Mouse (Mus musculus): ENCODE data around the gene Sco2. TPM values are rescaled to one million over a fixed set of nuclear protein-coding genes. Genes with fewer than 3 reads are reported as not detected.

Sco2 gene
- total RNA-seq, 1 experiment: 46.4 TPM

DNA sequence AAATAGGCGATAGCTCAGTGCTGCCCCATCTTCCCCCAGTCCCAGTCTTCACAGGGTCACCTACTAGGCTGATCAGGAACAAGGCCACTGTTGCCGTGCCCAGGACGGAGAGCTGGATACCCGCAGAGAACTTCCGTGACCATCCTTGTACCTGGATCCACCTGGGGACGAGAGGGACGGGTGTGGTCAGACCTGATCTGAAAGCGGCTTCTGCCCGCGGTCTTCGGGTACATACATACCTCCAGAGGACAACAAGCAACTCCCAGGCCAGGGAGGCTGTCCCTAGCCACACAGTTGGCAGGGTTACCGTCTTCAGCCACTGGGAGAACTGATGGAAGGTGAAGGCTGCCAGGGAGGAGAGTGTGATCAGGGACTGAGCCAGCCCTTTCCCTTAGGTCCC, 20.9 kb downstream of the Sco2 start:
- Histone ChIP-seq H3K27ac (ENCODE audit: insufficient read depth, low read depth, low read length, poor library complexity, severe bottlenecking) (no peak overlapping the region), H3K9ac (ENCODE audit: insufficient read depth, low read depth, low read length, poor library complexity, severe bottlenecking) (no peak overlapping the region), H3K36me3 (ENCODE audit: control insufficient read depth, insufficient read depth, low read length, poor library complexity, severe bottlenecking) (peaks cover 34% of the 10 kb centered on the region), H3K9me3 (ENCODE audit: control insufficient read depth, insufficient read depth, low read depth, low read length) (no peaks in the 10 kb centered on the region), H3K4me1 (ENCODE audit: control insufficient read depth in 2 of 2, insufficient read depth in 2 of 2, low read length in 2 of 2, poor library complexity in 1 of 2) (peaks cover 0 to 27% of the 10 kb centered on the region in 2 experiments; a peak in 2 of 4 replicates), H3K4me3 (ENCODE audit: insufficient read depth in 1 of 2, low read depth in 1 of 2, low read length in 2 of 2, poor library complexity in 1 of 2, severe bottlenecking in 1 of 2) (no peak overlapping the region; a peak in 1 of 4 replicates)
- in situ Hi-C loops (cut with MboI; ENCODE audit: low sequenced_read_pairs in 2 of 2, unreplicated experiment in 2 of 2): no loop called here
- no peak for DNase-seq (ENCODE audit: low read depth, low spot score)
- no peak for TF ChIP-seq ZNF384 (IDR thresholded peaks at IDR 0.05; ENCODE audit: low read depth, low read length)
- no peak for TF ChIP-seq MAFK (IDR thresholded peaks at IDR 0.05; ENCODE audit: insufficient read depth, low read depth, low read length)
- no peak for TF ChIP-seq CHD2 (IDR thresholded peaks at IDR 0.05; ENCODE audit: low read depth, low read length)
- no peak for TF ChIP-seq ZC3H11A (IDR thresholded peaks at IDR 0.05; ENCODE audit: borderline replicate concordance, low read depth, low read length)
- no peak for TF ChIP-seq HCFC1 (IDR thresholded peaks at IDR 0.05; ENCODE audit: borderline replicate concordance, insufficient read depth, low read length)

GRCm38 (mm10) chr15:89352054-89352453, 21.6 kb downstream of the Sco2 start:
- TF ChIP-seq ZC3H11A (IDR thresholded peaks at IDR 0.05; ENCODE audit: borderline replicate concordance, low read depth, low read length): no peak
- H3K9me3 ChIP-seq (ENCODE audit: control insufficient read depth, insufficient read depth, low read depth, low read length): no peaks in the 10 kb centered on the region
- peak overlapping the region in 1 of 2 experiments; percentile 41; a peak in 1 of 4 replicates for H3K4me3 ChIP-seq (ENCODE audit: insufficient read depth in 1 of 2, low read depth in 1 of 2, low read length in 2 of 2, poor library complexity in 1 of 2, severe bottlenecking in 1 of 2)
- peaks cover 0 to 27% of the 10 kb centered on the region in 2 experiments; a peak in 2 of 4 replicates for H3K4me1 ChIP-seq (ENCODE audit: control insufficient read depth in 2 of 2, insufficient read depth in 2 of 2, low read length in 2 of 2, poor library complexity in 1 of 2)
- H3K36me3 ChIP-seq (ENCODE audit: control insufficient read depth, insufficient read depth, low read length, poor library complexity, severe bottlenecking): peaks cover 32% of the 10 kb centered on the region
- no peak overlapping the region for H3K27ac ChIP-seq (ENCODE audit: insufficient read depth, low read depth, low read length, poor library complexity, severe bottlenecking)
- DNase-seq (ENCODE audit: low read depth, low spot score): no peak
- peak overlapping the region; percentile 15 for H3K9ac ChIP-seq (ENCODE audit: insufficient read depth, low read depth, low read length, poor library complexity, severe bottlenecking)
- in situ Hi-C loops (cut with MboI; ENCODE audit: low sequenced_read_pairs in 2 of 2, unreplicated experiment in 2 of 2): no loop called here

- Histone ChIP-seq H3K36me3 (ENCODE audit: control insufficient read depth, insufficient read depth, low read length, poor library complexity, severe bottlenecking) (peaks cover 32% of the 10 kb centered on the region), H3K4me3 (ENCODE audit: insufficient read depth in 1 of 2, low read depth in 1 of 2, low read length in 2 of 2, poor library complexity in 1 of 2, severe bottlenecking in 1 of 2) (peak overlapping the region; percentile 23 to 41; a peak in 3 of 4 replicates), H3K27ac (ENCODE audit: insufficient read depth, low read depth, low read length, poor library complexity, severe bottlenecking) (no peak overlapping the region), H3K9ac (ENCODE audit: insufficient read depth, low read depth, low read length, poor library complexity, severe bottlenecking) (peak overlapping the region; percentile 15), H3K9me3 (ENCODE audit: control insufficient read depth, insufficient read depth, low read depth, low read length) (no peaks in the 10 kb centered on the region), H3K4me1 (ENCODE audit: control insufficient read depth in 2 of 2, insufficient read depth in 2 of 2, low read length in 2 of 2, poor library complexity in 1 of 2) (peaks cover 0 to 27% of the 10 kb centered on the region in 2 experiments; a peak in 2 of 4 replicates)
- TF ChIP-seq HCFC1 (IDR thresholded peaks at IDR 0.05; ENCODE audit: borderline replicate concordance, insufficient read depth, low read length) (no peak), ZC3H11A (IDR thresholded peaks at IDR 0.05; ENCODE audit: borderline replicate concordance, low read depth, low read length) (no peak), ZNF384 (IDR thresholded peaks at IDR 0.05; ENCODE audit: low read depth, low read length) (no peak), MAFK (IDR thresholded peaks at IDR 0.05; ENCODE audit: insufficient read depth, low read depth, low read length) (no peak), CHD2 (IDR thresholded peaks at IDR 0.05; ENCODE audit: low read depth, low read length) (no peak)
- in situ Hi-C loops (cut with MboI; ENCODE audit: low sequenced_read_pairs in 2 of 2, unreplicated experiment in 2 of 2): no loop called here
- no peak for DNase-seq (ENCODE audit: low read depth, low spot score)
Observed at GRCm38 (mm10) chr15:89351302-89351701, 22.3 kb downstream of the Sco2 start.

DNA sequence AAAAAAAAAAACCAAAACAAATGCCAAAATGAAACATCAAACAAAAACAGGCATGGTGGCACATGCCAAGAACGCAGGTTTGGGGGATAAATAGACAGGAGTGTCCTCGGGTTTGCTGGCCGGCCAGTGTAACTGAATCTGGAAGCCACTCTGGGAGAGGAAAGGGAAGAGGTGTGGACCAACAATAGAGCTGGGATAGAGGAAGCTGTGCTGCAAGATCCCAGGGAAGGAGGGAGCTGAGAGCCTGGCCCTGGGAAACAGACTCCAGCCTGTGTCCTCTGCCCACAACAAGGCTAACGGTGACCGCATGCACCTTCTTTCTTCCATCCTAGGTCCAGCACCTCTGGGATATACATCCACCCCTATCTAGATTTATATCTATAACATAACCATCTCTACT, 23.2 kb downstream of the Sco2 start:
- DNase-seq (ENCODE audit: low read depth, low spot score): no peak
- Histone ChIP-seq H3K4me3 (ENCODE audit: insufficient read depth in 1 of 2, low read depth in 1 of 2, low read length in 2 of 2, poor library complexity in 1 of 2, severe bottlenecking in 1 of 2) (no peak overlapping the region), H3K9ac (ENCODE audit: insufficient read depth, low read depth, low read length, poor library complexity, severe bottlenecking) (no peak overlapping the region), H3K4me1 (ENCODE audit: control insufficient read depth in 2 of 2, insufficient read depth in 2 of 2, low read length in 2 of 2, poor library complexity in 1 of 2) (peaks cover 0 to 27% of the 10 kb centered on the region in 2 experiments; a peak in 2 of 4 replicates), H3K9me3 (ENCODE audit: control insufficient read depth, insufficient read depth, low read depth, low read length) (no peaks in the 10 kb centered on the region), H3K36me3 (ENCODE audit: control insufficient read depth, insufficient read depth, low read length, poor library complexity, severe bottlenecking) (peaks cover 32% of the 10 kb centered on the region), H3K27ac (ENCODE audit: insufficient read depth, low read depth, low read length, poor library complexity, severe bottlenecking) (no peak overlapping the region)
- TF ChIP-seq ZNF384 (IDR thresholded peaks at IDR 0.05; ENCODE audit: low read depth, low read length): no peak
- TF ChIP-seq ZC3H11A (IDR thresholded peaks at IDR 0.05; ENCODE audit: borderline replicate concordance, low read depth, low read length): no peak
- no peak for TF ChIP-seq MAFK (IDR thresholded peaks at IDR 0.05; ENCODE audit: insufficient read depth, low read depth, low read length)
- TF ChIP-seq HCFC1 (IDR thresholded peaks at IDR 0.05; ENCODE audit: borderline replicate concordance, insufficient read depth, low read length): no peak
- TF ChIP-seq CHD2 (IDR thresholded peaks at IDR 0.05; ENCODE audit: low read depth, low read length): no peak
- in situ Hi-C loops (cut with MboI; ENCODE audit: low sequenced_read_pairs in 2 of 2, unreplicated experiment in 2 of 2): no loop called here

DNA sequence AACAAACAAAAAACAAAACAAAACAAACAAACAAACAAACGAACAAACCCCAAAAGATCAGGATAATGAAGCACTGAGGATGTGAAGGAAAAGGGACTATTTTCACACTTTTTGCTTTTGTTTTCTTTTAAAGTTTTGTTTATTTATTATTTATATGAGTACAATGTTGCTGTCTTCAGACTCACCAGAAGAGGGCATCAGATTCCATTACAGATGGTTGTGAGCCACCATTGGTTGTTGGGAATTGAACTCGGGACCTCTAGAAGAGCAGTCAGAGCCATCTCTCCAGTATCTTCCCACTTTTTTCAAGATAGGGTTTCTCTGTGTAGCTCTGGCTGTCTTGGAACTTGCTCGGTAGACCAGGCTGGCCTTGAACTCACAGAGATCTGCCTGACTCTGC, 30.3 kb downstream of the Sco2 start:
- Histone ChIP-seq H3K9me3 (ENCODE audit: control insufficient read depth, insufficient read depth, low read depth, low read length) (0 out of 2 replicates have a peak, but pooled peaks cover 1% of the 10 kb centered on the region), H3K4me1 (ENCODE audit: control insufficient read depth in 2 of 2, insufficient read depth in 2 of 2, low read length in 2 of 2, poor library complexity in 1 of 2) (no peaks in the 10 kb centered on the region), H3K27ac (ENCODE audit: insufficient read depth, low read depth, low read length, poor library complexity, severe bottlenecking) (no peak overlapping the region), H3K9ac (ENCODE audit: insufficient read depth, low read depth, low read length, poor library complexity, severe bottlenecking) (no peak overlapping the region), H3K36me3 (ENCODE audit: control insufficient read depth, insufficient read depth, low read length, poor library complexity, severe bottlenecking) (no peaks in the 10 kb centered on the region), H3K4me3 (ENCODE audit: insufficient read depth in 1 of 2, low read depth in 1 of 2, low read length in 2 of 2, poor library complexity in 1 of 2, severe bottlenecking in 1 of 2) (no peak overlapping the region)
- in situ Hi-C loops (cut with MboI; ENCODE audit: low sequenced_read_pairs in 2 of 2, unreplicated experiment in 2 of 2): no loop called here
- no peak for TF ChIP-seq ZNF384 (IDR thresholded peaks at IDR 0.05; ENCODE audit: low read depth, low read length)
- TF ChIP-seq ZC3H11A (IDR thresholded peaks at IDR 0.05; ENCODE audit: borderline replicate concordance, low read depth, low read length): no peak
- TF ChIP-seq CHD2 (IDR thresholded peaks at IDR 0.05; ENCODE audit: low read depth, low read length): no peak
- no peak for TF ChIP-seq HCFC1 (IDR thresholded peaks at IDR 0.05; ENCODE audit: borderline replicate concordance, insufficient read depth, low read length)
- TF ChIP-seq MAFK (IDR thresholded peaks at IDR 0.05; ENCODE audit: insufficient read depth, low read depth, low read length): no peak
- no peak for DNase-seq (ENCODE audit: low read depth, low spot score)

All from ES-E14 (cell line).